Mouse (Mus musculus): ENCODE data around the gene Kcnk3.

Kcnk3 gene

GRCm38 (mm10) chr5:30613242-30613641, 25.3 kb downstream of the Kcnk3 start:
- DNase-seq (ENCODE audit: low spot score in 2 of 2): no peak

DNA sequence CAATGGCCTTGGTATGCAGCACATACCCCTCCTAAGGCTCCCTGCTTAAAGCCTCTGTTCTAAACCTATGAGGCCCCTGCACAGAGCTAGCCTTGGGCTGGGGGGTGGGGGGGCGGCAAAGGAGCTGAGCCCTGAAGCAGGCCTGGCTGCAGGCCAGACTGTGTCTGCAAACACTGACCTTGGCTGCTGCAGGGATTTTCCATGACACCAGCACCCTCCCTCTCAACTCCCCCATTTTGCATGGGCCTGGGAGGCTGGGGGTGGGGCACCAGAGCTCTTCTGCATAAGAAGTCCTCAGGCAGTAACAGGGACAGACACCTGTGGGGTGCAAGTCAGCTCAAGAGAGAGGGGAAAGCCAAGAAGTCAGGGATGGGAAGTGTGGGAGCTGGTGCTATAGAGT, 26.3 kb downstream of the Kcnk3 start:
- DNase-seq (ENCODE audit: low spot score in 2 of 2): no peak

DNA sequence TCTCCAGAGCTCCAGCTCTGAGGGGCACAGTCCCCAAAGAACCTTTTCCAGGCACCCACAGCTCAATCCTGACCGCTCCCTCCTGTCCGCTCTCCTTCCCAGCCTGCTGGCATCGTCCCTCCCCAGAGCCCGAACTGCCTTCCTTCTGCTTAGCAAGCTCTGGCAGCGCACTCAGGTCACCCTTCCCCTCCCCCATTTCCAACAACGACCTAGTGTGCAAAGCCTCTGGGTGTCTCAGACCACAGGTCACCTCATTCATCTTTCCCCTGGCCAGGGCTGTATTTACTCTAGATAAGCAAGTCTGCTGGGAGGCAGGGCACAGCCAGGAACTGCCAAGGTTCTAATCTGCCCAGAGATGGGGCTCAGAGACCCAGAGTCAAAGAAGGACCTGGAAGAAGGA, 27.4 kb downstream of the Kcnk3 start:
- no peak for DNase-seq (ENCODE audit: low spot score in 2 of 2)

- no peak for DNase-seq (ENCODE audit: low spot score in 2 of 2)
These were observed 27.8 kb downstream of the Kcnk3 start for GRCm38 (mm10) chr5:30615819-30616218.

- DNase-seq (ENCODE audit: low spot score in 2 of 2): no peak
These were observed 28.7 kb downstream of the Kcnk3 start for GRCm38 (mm10) chr5:30616644-30617043.

DNA sequence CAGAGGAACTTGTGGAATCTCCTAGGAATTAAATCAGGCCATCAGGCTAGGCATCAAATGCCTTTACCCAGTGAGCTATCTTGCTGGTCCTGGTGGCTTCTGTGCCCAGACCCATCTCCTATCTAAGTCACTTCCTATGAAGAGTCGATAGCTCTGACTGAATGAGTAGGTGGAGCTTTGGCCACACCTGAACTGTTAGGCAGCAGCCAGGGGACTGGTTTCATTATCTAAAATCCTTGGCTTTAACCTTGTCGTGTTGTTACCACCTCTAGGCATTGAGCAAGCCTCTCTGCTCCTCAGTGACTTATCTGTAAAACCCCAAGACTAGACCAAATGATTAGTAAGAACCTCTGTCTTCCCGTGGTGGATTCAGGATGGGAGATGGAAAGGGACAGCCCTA, 29.4 kb downstream of the Kcnk3 start:
- no peak for DNase-seq (ENCODE audit: low spot score in 2 of 2)

DNA sequence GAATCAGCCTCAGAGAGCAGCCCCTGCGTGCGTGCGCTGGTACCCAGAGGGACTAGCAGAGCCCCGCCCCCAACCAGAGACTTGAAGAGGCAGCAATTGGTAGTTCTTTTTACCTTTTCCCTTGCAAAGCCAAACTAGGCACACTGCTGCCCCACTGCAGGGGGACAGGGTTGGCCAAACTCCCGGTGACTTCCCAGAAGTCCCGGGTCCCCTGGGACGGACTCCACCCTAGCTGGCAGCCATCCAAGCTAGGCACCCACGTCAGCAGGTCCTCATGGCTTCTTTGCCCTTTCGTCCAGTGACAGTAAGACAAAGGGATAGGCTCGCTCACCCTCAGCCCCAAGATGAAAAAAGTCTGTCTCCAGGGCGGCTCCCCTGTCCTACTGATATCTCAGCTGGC, 29.9 kb downstream of the Kcnk3 start:
- DNase-seq (ENCODE audit: low spot score in 2 of 2): no peak

DNA sequence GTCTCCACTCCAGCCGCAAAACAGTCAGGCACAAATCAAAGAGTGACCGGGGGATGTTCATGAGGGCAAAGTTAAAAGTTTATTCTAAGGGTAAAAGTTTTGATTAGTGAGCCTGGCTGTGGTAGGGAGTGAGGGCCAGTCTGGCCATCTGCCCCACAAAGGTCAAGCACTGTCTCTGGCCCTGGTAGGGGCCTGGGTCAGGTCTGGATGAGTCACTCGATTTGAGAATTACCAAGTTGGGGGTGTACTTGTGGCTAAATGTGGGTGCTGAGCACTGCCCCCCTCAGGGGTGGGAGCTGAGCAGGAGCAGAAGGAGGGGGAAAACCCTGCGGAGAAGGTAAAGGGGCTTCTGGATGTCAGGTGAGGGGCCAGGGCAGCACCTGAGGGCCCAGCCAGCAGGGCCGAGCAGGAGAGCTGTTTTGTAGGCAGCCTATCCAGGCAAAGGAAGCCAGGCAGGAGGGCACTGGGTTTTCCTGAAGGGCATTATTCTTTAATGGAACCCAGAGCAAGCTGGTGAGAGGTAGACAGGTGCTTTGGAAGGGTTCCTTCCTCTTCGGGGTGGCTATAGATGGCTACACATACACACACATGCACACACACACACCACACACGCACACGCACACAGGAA, 30.5 kb downstream of the Kcnk3 start:
- no peak for DNase-seq (ENCODE audit: low spot score in 2 of 2)

GRCm38 (mm10) chr5:30619211-30619610, 31.2 kb downstream of the Kcnk3 start:
- no peak for DNase-seq (ENCODE audit: low spot score in 2 of 2)

DNA sequence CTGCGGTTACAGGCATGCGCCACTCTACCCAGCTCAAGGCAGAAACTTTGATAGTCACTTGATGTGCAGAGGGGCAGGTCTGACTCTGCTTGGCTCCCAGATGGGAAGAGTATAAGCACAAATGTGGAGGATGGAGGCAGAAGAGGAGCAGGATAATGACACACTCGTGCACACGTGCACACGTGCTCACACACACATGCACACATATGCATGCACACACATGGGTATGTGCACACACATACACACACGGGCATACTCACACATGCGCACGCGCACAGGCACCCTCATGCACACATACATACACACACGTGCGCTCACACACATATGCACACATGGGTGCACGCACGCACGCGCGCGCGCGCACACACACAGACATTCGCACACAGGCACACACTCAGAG, 32.6 kb downstream of the Kcnk3 start:
- no peak for DNase-seq (ENCODE audit: low spot score in 2 of 2)

GRCm38 (mm10) chr5:30621211-30621790, 33.3 kb downstream of the Kcnk3 start:
- no peak for DNase-seq (ENCODE audit: low spot score in 2 of 2)

GRCm38 (mm10) chr5:30621844-30622176, 33.8 kb downstream of the Kcnk3 start:
- no peak for DNase-seq (ENCODE audit: low spot score in 2 of 2)

DNA sequence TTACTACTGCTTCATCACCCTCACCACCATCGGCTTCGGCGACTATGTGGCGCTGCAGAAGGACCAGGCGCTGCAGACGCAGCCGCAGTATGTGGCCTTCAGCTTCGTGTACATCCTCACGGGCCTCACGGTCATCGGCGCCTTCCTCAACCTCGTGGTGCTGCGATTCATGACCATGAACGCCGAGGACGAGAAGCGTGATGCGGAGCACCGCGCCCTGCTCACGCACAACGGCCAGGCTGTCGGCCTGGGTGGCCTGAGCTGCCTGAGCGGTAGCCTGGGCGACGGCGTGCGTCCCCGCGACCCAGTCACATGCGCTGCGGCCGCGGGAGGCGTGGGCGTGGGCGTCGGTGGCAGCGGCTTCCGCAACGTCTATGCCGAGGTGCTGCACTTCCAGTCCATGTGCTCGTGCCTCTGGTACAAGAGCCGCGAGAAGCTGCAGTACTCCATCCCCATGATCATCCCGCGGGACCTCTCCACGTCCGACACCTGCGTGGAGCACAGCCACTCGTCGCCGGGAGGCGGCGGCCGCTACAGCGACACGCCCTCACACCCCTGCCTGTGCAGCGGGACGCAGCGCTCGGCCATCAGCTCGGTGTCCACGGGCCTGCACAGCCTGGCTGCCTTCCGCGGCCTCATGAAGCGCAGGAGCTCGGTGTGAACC, 34.3 kb downstream of the Kcnk3 start:
- no peak for DNase-seq (ENCODE audit: low spot score in 2 of 2)

DNA sequence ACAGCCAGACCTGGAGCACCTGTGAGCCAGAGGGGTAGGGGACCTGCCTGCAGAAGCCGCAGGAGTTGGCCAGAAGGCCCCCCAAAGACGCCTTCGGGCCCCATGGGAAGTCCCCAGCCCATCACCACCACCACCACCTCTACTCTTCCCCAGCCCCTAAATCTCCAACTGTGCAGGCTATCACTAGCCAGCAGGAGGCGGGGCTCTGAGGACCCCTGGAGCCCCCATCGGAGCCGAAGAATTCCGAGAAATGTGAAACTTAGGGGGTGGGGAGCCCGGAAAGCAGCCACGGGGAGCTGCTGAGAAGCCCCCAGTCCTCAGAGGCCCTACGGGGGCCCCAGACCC, 34.8 kb downstream of the Kcnk3 start:
- no peak for DNase-seq (ENCODE audit: low spot score in 2 of 2)

- no peak for DNase-seq (ENCODE audit: low spot score in 2 of 2)
These were observed 35.4 kb downstream of the Kcnk3 start for GRCm38 (mm10) chr5:30623380-30623779.

DNA sequence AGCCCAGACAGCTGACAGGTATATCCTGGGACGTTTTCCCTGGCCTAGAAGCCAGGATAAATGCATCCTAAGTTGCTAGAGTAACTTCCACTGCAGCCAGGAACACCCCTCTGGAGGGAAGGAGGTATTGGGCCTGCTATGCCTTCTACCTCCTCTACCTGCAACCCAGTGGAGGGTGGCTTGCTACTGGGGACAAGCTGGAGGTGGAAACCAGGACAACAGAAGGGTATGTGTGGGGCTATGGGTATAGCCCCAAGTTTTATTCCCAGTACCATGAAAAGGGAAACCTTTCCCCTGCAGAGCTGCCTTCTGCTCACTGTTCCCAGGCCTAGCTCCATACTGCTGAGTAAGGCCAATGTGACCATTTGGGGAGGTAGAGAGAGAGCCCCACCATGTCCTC, 36.3 kb downstream of the Kcnk3 start:
- DNase-seq (ENCODE audit: low spot score in 2 of 2): no peak

DNA sequence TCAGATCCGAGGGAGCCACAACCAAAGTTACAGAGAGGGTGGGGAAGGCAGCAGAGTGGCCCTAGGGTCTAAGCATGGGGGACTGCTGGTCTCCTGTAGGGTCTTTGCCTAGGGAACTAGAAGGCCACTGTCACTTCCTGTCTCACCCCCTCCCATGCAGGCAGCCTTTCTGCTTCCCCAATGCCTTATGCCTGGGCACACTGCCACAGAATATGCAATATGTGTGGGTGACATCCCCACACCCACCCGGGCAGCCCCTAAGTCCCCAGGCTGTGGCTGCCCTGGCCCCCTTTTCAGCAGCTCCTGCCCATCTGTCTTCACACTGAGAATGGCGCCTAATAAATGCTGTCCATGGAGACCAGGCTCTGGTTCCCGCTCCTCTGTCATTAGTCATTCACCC, 36.9 kb downstream of the Kcnk3 start:
- no peak for DNase-seq (ENCODE audit: low spot score in 2 of 2)

DNA sequence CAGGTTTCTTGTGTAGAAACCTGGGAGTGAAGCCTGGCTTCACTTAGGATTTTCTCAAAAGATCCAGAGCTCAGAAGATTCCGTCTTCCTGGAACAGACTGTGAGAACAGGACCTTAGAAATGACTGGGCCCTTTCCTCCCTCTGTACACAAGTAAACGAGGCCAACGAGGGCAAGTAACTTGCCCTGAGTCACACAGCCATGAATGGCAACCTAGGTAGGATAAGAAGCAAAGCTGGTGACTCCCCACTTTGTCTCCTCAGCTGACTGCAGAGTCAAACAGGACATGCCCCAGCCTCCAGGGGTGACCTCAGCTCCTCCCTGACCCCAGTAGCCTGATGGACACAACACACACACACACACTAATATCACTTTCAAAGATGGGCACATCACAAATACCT, 37.4 kb downstream of the Kcnk3 start:
- DNase-seq (ENCODE audit: low spot score in 2 of 2): no peak

GRCm38 (mm10) chr5:30626331-30627105, 38.5 kb downstream of the Kcnk3 start:
- no peak for DNase-seq (ENCODE audit: low spot score in 2 of 2)

GRCm38 (mm10) chr5:30628511-30628910, 40.5 kb downstream of the Kcnk3 start:
- DNase-seq (ENCODE audit: low spot score in 2 of 2): no peak

GRCm38 (mm10) chr5:30630401-30630800, 42.4 kb downstream of the Kcnk3 start:
- DNase-seq (ENCODE audit: low spot score in 2 of 2): no peak

DNA sequence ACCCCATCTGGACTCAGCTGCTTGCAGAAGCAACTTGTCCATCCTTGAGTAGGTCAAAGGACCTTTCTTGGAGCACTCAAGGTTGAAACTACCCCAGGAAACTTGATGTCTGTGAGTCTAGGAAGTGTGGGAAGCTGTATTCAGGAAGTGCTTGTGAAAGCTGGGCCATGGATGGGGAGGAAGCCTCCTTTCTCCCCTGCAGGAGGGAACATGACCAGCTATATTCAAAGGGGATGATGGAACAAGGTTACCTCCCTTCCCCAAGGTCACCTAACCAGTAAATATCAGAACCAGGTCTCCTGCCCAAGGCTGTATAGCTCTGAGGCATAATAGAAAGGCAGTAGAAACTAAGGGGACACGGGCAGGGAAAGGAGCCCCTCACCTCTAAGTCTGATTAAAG, 44.2 kb downstream of the Kcnk3 start:
- no peak for DNase-seq (ENCODE audit: low spot score in 2 of 2)

- no peak for DNase-seq (ENCODE audit: low spot score in 2 of 2)
These were observed 49.0 kb downstream of the Kcnk3 start for GRCm38 (mm10) chr5:30636994-30637393.
